Mouse (Mus musculus) liver, postnatal 0 days (tissue): Measurements from ENCODE around the gene Gm20662. TPM values are rescaled to one million over a fixed set of nuclear protein-coding genes. Genes with fewer than 3 reads are reported as not detected.
A peak's percentile ranks its signal among the peaks of the same experiment; 100 is the strongest.

Experiments
- ATAC-seq: fragments of 200-750 bp; cut with Nextera tagmentation; 2 replicates; pipeline ENCODE4 v1.8.0; 2017; ENCODE audit warnings: mild to moderate bottlenecking, moderate library complexity
- DNase-seq: peaks from one replicate; pipeline ENCODE4 v3.0.0-alpha.2; 2016
- H3K27ac ChIP-seq: fragments of 300-500 bp; sonication (generic); 2 replicates; pipeline ENCODE4 v1.5.1; 2014; ENCODE audit warnings: antibody characterized with exemption, moderate library complexity, mild to moderate bottlenecking, low read depth
- H3K27me3 ChIP-seq: fragments of 300-500 bp; sonication (generic); 2 replicates; pipeline ENCODE4 v1.6.1; 2014; ENCODE audit warnings: low read length, control low read depth, mixed read lengths; ENCODE audit not compliant: insufficient read depth
- H3K36me3 ChIP-seq: fragments of 300-500 bp; sonication (generic); replicated peaks from 2 replicates; pipeline ENCODE4 v1.6.1; 2014; ENCODE audit warnings: mild to moderate bottlenecking, control low read depth, low read length, moderate library complexity, mixed read lengths; ENCODE audit not compliant: insufficient read depth
- H3K4me1 ChIP-seq: fragments of 300-500 bp; sonication (generic); 2 replicates; pipeline ENCODE4 v1.6.1; 2014; ENCODE audit warnings: antibody characterized with exemption, mild to moderate bottlenecking, control low read depth; ENCODE audit not compliant: insufficient read depth
- H3K4me2 ChIP-seq: fragments of 300-500 bp; sonication (generic); 2 replicates; pipeline ENCODE4 v1.6.1; 2014; ENCODE audit warnings: low read depth, mild to moderate bottlenecking, low read length, moderate library complexity, mixed read lengths
- H3K4me3 ChIP-seq: fragments of 300-500 bp; sonication (generic); 2 replicates; pipeline ENCODE4 v1.5.1; 2014; ENCODE audit warnings: low read depth, low read length
- H3K9ac ChIP-seq: fragments of 300-500 bp; sonication (generic); replicated peaks from 2 replicates; pipeline ENCODE4 v1.6.1; 2014; ENCODE audit warnings: mild to moderate bottlenecking, moderate library complexity
- H3K9me3 ChIP-seq: fragments of 300-500 bp; sonication (generic); 2 replicates; pipeline ENCODE4 v1.6.1; 2016; ENCODE audit warnings: mild to moderate bottlenecking, control low read depth, low read length, mixed read lengths
- CTCF ChIP-seq: sonication (generic); IDR thresholded peaks from 2 replicates; pipeline ENCODE4 v1.5.1; 2016; ENCODE audit warnings: antibody characterized with exemption, low read depth
- EP300 ChIP-seq: IDR thresholded peaks from 2 replicates; pipeline ENCODE4 v1.6.1; 2016; ENCODE audit warnings: antibody characterized with exemption, low read depth, mild to moderate bottlenecking
- WGBS: fragments of 180-500 bp; shearing (Covaris S2); extraction: QIAGEN DNeasy Blood & Tissue Kit; methylation state at CpG from one replicate; pipeline ENCODE4 v1.1.7; 2014; ENCODE audit not compliant: insufficient replicate concordance; 5-methylcytosine and 5-hydroxymethylcytosine counted together
- polyA plus RNA-seq: library from polyadenylated mRNA; unstranded; fragments of >200 nt; fragmentation: Nextera tagmentation; extraction: Ambion mirVana; gene quantifications from 2 replicates; pipeline ENCODE4 v1.2.1, GENCODE M21; 2015

The Gm20662 gene
- polyA plus RNA-seq, 1 experiment from 2014 or later = not detected

GRCm38 (mm10) chr9:107971690-107972541 is 24.2 kb upstream of the Gm20662 start:
- 43% methylated on average over 8 of the region's 8 CpGs for WGBS

DNA sequence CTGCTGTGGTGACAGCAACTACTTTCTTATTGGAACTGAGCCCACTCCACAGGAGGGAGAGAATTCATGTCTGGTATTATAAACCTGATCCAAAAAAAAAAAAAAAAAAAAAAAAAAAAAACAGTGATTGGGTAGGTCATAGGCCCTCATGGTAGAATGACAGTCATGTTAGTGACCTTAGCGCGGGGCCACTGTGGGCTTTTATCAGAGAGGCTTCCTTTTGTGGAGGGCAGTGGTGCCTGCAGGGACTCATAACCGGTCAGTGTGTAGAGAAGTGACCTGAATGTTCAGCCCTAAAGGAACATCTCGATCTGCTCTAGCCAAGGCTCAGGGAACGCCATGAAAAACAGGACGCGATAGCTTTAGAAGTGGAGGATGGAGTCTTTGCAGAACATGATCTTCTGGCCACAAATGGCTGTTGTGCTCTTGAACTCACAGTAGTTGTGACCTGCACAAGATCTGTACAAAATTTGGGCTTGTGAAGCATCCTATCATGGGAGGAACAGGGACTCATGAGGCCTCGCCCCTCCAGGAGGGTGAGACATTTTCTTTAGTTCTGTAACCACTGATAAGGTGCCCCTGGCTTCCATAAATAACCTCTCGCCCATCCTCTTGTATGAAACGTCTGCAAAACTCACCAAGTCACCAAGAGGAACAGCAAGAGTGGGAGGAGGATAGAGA is 21.5 kb upstream of the Gm20662 start:
- Histone ChIP-seq H3K4me1 (peaks cover 67% of the 10 kb centered on the region), H3K4me3 (peak overlapping the region; percentile 73), H3K9me3 (no peaks in the 10 kb centered on the region), H3K27ac (peak overlapping the region; percentile 96), H3K36me3 (peaks cover 36% of the 10 kb centered on the region), H3K27me3 (no peaks in the 10 kb centered on the region), H3K9ac (peak overlapping the region; percentile 82), H3K4me2 (peak overlapping the region; percentile 92)
- 37% methylated on average over 10 of the region's 10 CpGs for WGBS
- ATAC-seq (peak; percentile 75), DNase-seq (peak; percentile 54)
- TF ChIP-seq EP300 (no peak), CTCF (no peak)

More at GRCm38 (mm10) chr9:107971690-107972541, 24.2 kb upstream of the Gm20662 start:
- Histone ChIP-seq H3K4me3 (no peak overlapping the region), H3K27me3 (no peaks in the 10 kb centered on the region), H3K9me3 (no peaks in the 10 kb centered on the region), H3K4me1 (peaks cover 58% of the 10 kb centered on the region), H3K27ac (peak overlapping the region; percentile 96), H3K4me2 (peak overlapping the region; percentile 48), H3K9ac (0 out of 2 replicates have a peak overlapping the region, but pooled peaks have one; percentile 31), H3K36me3 (peaks cover 9% of the 10 kb centered on the region)
- TF ChIP-seq EP300 = peak; percentile 96
- no peak; the same call in 1 of the 2 replicates for TF ChIP-seq CTCF
- ATAC-seq (peak; percentile 76), DNase-seq (peak; percentile 83)

GRCm38 (mm10) chr9:107975399-107976386 is 20.5 kb upstream of the Gm20662 start, which contains the start of gene Uba7:
Gene Uba7 (plus strand): TSS chr9:107975505.
- ATAC-seq = peak; percentile 82

GRCm38 (mm10) chr9:107978815-107979214 is 17.3 kb upstream of the Gm20662 start:
- Histone ChIP-seq H3K27me3 (no peaks in the 10 kb centered on the region), H3K36me3 (peaks cover 70% of the 10 kb centered on the region), H3K4me3 (no peak overlapping the region), H3K4me2 (peak overlapping the region; percentile 92), H3K9me3 (no peaks in the 10 kb centered on the region), H3K9ac (no peak overlapping the region), H3K4me1 (peaks cover 79% of the 10 kb centered on the region), H3K27ac (no peak overlapping the region)
- ATAC-seq (no peak), DNase-seq (no peak)
- 94% methylated on average over 12 of the region's 12 CpGs for WGBS
- no peak for TF ChIP-seq EP300
- no peak for TF ChIP-seq CTCF

More at GRCm38 (mm10) chr9:107975399-107976386, 20.5 kb upstream of the Gm20662 start, which contains the start of gene Uba7:
- peaks cover 43% of the 10 kb centered on the region for H3K36me3 ChIP-seq
- TF ChIP-seq EP300 (peak; percentile 91), CTCF (no peak)
- peak within 1 kb of the TSS; percentile 73 for H3K4me3 ChIP-seq
- peaks cover 76% of the 10 kb centered on the region for H3K4me1 ChIP-seq
- WGBS = 46% methylated on average over 12 of the region's 12 CpGs
- DNase-seq = peak; percentile 72
- no peaks in the 10 kb centered on the region for H3K9me3 ChIP-seq
- peak within 1 kb of the TSS; percentile 92 for H3K4me2 ChIP-seq
- no peaks in the 10 kb centered on the region for H3K27me3 ChIP-seq
- H3K27ac ChIP-seq = peak within 1 kb of the TSS; percentile 96
- H3K9ac ChIP-seq = peak within 1 kb of the TSS; percentile 82

- Histone ChIP-seq H3K4me2 (peak overlapping the region; percentile 87), H3K27me3 (no peaks in the 10 kb centered on the region), H3K4me1 (peaks cover 70% of the 10 kb centered on the region), H3K36me3 (peaks cover 69% of the 10 kb centered on the region), H3K27ac (peak overlapping the region; percentile 95), H3K9ac (peak overlapping the region; percentile 83), H3K9me3 (no peaks in the 10 kb centered on the region), H3K4me3 (peak overlapping the region; percentile 63)
- TF ChIP-seq EP300 (no peak), CTCF (no peak)
- no peak for ATAC-seq
- DNase-seq = no peak
- WGBS = 37% methylated on average over 7 of the region's 7 CpGs
These were observed 14.2 kb upstream of the Gm20662 start for GRCm38 (mm10) chr9:107981684-107982605.
